Mouse (Mus musculus): ENCODE results near the gene 0610030E20Rik.

The 0610030E20Rik gene

DNA sequence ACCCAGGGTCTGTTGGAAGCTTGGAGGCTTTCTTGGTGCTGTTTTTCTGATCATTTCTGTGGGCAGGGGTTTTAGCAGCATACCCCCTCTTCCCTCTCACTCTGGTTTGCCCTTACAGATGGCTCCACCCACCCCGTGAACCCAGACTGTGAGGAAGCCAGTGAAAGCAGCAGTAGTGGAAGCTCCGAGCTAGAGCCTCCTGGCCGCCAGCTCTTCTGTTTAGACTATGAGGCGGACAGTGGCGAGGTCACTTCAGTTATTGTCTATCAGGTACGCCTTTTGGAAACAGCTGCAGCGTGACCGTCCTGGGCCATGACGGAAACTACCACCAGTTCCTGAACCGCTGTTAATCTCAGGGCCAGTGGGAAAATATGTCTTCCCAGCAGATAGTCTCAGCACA lies 1.3 kb downstream of the 0610030E20Rik start:
- no peak for DNase-seq (ENCODE audit: low read depth, low spot score)

- no peak for DNase-seq (ENCODE audit: low read depth, low spot score)
These were observed 3.1 kb downstream of the 0610030E20Rik start for GRCm38 (mm10) chr6:72350214-72350613.

DNA sequence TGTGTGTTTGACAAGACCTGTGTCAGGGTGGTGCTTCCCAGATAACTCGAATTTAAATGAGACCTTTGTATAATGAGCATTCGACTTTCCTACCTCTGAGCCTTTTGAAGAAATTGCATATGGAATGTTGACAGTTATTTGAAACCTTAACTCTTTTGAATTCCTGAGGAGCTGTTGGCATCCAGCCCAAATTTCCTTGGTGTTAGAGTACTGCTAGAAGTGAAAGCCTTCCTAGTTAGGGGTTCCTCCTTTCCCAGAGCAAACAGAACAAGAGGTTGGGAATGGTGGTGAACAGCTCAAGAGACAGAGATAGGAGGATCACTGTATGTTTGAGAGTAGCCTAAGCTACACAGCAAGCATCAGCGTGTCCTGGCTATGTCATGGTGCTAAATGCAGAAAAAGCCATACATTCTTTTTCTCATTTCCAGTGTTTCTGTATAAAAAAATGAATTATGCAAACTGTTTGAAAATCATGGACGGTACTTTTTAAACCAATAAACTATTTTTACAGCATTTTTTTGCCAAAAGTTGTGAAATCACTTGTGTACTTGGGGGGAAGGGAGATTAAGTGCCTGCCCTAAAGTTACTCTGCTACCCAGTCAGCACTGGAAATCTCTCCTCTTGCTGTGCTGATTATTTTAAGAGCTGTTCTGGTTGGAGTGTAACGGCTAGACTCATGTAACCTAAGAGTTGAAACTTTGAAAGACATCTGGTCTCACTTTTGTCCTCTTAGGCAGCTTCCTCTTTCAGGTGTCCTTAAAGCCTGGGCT lies 5.7 kb downstream of the 0610030E20Rik start:
- DNase-seq (ENCODE audit: low read depth, low spot score): no peak

GRCm38 (mm10) chr6:72354025-72354424 lies 6.9 kb downstream of the 0610030E20Rik start:
- DNase-seq (ENCODE audit: low read depth, low spot score): no peak

DNA sequence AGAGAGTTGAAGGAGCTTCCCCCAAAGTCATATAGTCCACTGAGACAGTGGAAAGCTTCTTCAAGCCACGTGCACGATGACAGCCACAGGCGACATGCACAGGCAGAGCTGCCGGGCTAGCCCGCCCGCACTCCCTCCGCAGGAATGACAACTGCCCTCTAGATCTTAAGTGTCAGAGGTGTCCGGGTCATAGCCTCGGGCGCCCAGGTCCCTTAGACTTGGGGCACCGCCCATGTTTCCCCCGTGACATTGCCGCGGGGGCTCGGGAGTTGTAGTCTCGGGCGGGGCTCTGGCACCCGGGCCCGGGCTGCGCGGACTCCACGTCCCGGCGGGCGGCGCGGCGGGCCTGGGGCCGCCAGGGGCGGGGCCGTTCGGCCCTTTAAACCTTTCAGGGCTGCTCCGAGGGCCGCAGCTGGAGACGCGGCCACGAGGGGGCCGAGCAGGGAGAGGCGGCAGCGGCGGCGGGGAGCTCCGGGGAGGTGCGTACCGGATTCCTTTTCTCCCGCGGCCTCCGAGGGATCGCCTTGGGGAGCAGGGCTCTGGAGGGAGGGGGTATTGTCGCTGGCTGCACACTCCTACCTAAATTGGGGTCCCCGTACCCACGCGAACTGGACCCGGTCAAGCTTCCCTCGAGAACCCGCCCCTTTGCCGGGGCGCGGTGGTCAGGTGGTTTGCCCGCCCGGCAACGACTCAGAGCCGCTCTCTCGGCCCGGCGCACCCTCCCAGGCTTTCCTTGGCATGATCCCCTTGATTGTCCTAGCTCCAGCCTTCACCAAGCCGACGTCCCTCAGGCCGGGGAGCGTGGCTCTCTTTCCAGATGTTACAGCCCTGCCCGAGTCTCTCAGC lies 8.2 kb downstream of the 0610030E20Rik start, which contains the start of gene Tmem150a:
Tmem150a (plus strand) TSS at position 382 of the 846 bp plus-strand sequence.
- DNase-seq (ENCODE audit: low read depth, low spot score): peak; percentile 99

DNA sequence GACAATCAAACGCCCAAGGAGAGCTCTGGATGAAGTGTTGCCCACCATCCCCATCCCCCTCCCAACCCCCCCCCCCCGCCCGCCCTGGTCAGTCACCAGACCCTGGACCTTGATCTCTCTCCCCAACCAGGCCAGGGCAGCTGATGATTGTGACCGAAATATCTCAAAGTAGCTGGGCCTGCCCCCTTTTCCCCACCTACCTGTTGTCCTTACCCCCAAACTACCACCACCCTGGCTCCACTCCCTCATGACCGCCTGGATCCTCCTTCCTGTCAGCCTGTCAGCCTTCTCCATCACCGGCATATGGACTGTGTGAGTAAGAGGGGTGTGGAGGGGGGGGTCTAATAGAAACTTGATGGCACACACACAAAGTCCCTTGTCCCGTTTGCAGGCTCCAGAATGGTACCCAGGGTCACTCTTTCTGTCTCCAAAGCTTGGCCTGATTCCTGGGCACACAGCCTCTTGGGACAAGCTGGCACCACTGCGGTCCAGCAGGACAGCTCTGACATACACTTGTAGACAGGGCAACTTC lies 8.9 kb downstream of the 0610030E20Rik start:
- DNase-seq (ENCODE audit: low read depth, low spot score): no peak

GRCm38 (mm10) chr6:72357164-72358079 lies 10.3 kb downstream of the 0610030E20Rik start:
- no peak for DNase-seq (ENCODE audit: low read depth, low spot score)

- no peak for DNase-seq (ENCODE audit: low read depth, low spot score)
These were observed 11.1 kb downstream of the 0610030E20Rik start for GRCm38 (mm10) chr6:72358086-72358764.

DNA sequence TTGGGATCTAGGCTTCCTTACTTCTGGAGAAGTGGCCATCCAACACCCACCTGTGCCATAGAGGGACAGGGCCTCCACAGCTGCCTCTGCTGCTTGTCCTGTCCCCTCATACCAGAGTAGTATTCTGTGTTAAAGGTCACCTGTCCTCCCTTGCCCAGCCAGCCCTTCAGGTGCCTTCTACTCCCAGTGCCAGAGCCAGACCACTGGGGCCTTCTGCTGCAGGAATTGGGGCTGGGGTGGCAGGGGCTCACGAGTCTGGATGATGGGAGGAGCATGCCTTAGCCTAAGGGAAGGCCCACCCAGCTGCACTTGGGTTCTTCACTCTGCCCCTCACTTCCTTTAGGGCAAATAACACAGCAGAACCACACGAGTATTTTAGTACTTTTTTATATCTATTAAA lies 12.2 kb downstream of the 0610030E20Rik start:
- DNase-seq (ENCODE audit: low read depth, low spot score): no peak

- peak; percentile 73 for DNase-seq (ENCODE audit: low read depth, low spot score)
These were observed 12.9 kb downstream of the 0610030E20Rik start for GRCm38 (mm10) chr6:72359891-72360598.

GRCm38 (mm10) chr6:72360599-72360935 lies 13.4 kb downstream of the 0610030E20Rik start:
- no peak for DNase-seq (ENCODE audit: low read depth, low spot score)

DNA sequence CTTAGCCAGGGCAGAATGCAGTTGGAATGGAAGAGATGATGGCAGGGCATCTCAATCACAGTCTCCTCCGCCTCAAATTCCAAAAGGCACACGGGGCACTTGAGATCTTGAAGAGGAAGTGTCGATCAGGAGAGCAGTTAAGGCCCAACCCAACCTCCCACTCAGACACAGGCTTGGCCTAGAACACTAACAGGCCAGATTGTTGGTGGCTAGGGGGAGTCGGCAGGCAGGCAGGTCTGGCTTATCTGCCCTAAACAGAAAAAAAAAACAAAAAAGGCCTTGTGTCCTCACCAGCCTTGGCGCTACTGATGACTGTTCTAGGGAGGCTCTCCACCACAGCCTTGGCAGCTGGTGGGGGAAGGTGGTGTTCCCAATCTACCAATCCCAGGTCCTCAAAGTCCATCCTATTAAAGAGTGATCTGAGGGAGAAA lies 14.0 kb downstream of the 0610030E20Rik start:
- peak; percentile 79 for DNase-seq (ENCODE audit: low read depth, low spot score)

GRCm38 (mm10) chr6:72362132-72363028 lies 15.3 kb downstream of the 0610030E20Rik start:
- DNase-seq (ENCODE audit: low read depth, low spot score): peak; percentile 98

DNA sequence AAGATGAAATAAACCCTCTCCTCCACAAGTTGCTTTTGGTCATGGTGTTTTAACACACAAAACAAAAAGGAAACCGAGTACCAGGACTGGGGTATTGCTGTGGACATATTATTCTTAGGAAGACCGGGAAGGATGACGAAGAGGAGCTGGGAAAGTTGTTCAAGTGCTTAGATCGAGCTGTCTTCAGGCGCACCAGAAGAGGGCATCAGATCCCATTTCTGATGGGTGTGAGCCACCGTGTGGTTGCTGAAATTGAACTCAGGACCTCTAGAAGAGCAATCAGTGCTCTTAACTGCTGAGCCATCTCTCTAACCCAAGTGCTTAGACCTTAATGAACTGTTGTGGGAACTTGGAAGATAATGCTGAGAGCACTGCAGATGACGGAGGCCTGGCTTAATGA lies 16.9 kb downstream of the 0610030E20Rik start:
- DNase-seq (ENCODE audit: low read depth, low spot score): no peak

DNA sequence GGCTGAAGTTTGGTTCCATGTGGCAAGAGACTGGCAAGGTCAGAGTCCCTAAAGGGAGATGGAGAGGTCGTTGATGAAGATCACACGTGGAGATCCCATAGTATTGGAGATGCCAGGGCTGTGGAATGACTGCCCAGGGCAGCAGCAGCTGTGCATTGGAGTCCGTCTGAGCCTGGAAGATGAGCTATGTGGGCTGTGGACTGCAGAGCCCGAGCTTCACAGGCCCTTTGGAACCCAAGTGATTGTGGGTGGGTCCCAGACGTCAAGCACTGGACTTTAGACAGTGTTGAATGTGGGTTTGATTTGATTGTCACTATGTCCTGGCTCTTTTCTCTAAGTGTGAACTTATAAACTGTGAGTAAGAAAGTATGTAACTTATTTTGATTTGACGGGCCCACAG lies 17.9 kb downstream of the 0610030E20Rik start:
- DNase-seq (ENCODE audit: low read depth, low spot score): no peak

- no peak for DNase-seq (ENCODE audit: low read depth, low spot score)
These were observed 19.2 kb downstream of the 0610030E20Rik start for GRCm38 (mm10) chr6:72366304-72366703.

DNA sequence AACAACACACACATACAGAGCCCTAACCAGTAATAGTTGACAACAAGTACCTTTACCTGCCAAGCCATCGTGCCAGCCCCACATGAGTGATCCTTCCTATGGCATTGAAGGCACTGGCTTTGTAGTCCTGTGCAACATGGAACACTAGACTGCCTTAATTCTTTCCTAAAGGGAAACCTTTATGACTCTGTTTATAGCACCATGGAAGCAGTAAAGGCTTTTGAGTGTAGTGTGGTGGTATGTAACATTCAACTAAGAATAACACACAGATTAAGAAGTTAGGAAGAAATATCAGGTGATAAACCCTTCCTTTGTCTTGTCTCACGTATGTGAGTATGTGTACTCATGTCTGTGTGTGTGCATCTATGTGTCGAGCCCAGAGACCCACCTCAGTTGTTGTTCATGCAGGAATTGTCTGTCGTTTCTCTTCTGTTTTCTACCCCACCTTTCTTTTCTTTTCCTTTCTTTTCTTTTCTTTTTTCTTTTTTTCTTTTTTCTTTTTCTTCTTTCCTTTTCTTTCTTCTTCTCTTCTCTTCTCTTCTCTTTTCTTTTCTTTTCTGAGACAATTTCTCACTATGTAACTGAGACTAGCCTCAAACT lies 19.8 kb downstream of the 0610030E20Rik start, which contains the start of gene Rnf181:
Rnf181 (minus strand) TSS at position 113 of the 600 bp plus-strand sequence.
- no peak for DNase-seq (ENCODE audit: low read depth, low spot score)

DNA sequence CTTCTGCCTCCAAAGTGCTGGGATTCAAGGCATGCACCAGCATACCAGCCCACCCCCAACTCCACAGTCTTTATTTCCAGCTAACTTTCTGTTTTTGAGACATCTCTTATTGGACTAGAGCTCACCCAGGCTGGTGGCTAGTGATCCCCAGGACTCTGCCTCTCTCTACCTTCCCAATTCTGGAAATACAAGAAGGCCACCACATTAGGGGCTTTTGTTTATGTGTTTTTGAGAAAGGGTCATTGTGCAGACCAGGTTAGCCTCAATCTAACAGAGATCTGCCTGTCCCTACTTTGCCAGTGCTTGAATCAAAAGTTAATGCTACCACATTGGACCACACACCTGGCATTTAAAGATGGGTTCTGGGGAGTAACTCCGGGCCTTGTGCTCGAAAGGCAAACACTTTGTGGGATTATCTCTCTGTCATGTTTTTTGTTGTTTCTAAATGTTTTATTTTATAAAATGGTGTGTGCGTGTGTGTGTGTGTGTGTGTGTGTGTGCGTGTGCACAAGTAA lies 20.4 kb downstream of the 0610030E20Rik start:
- DNase-seq (ENCODE audit: low read depth, low spot score): no peak

Data from ZHBTc4 (cell line).